In genomic region chr10:86300293-86301116, GRCm38 (mm10) we compare ENCODE assay signal across 7 mouse cellular contexts. TPM values are rescaled to one million over a fixed set of nuclear protein-coding genes. Genes with fewer than 3 reads are reported as not detected.
DNase-seq lines count a peak whose midpoint lies in the region; ATAC-seq and TF ChIP-seq lines count a peak whose summit lies in the region.

Timp3 (plus strand) TSS chr10:86300372.

- DNase-seq in ZHBTc4 (ENCODE audit: low read depth, low spot score): peak; percentile 49
- peak; percentile 73 for DNase-seq in gastrocnemius, postnatal 10 days
- peak; percentile 63 for DNase-seq in hindbrain, embryonic 14.5 days (ENCODE audit: low spot score)
- DNase-seq in layer of hippocampus, postnatal 36 days: peak; percentile 55 to 56
- DNase-seq in lung, postnatal 14 days: peak; percentile 89
- peak; percentile 34 to 50 for DNase-seq in right cerebral cortex, adult 2 months (ENCODE audit: low spot score in 2 of 2)

- peak within 1 kb of the TSS; percentile 75 for H3K9ac ChIP-seq in hindbrain, embryonic 14.5 days

- H3K9me3 ChIP-seq in hindbrain, embryonic 14.5 days (ENCODE audit: control insufficient read depth, low read length): no peaks in the 10 kb centered on the region

- peaks cover 13% of the 10 kb centered on the region for H3K27me3 ChIP-seq in hindbrain, embryonic 14.5 days (ENCODE audit: control insufficient read depth, insufficient read depth, low read length)

- peaks cover 1% of the 10 kb centered on the region; the same call in 1 of the 2 replicates for H3K4me1 ChIP-seq in cortical plate, adult 2 months (ENCODE audit: control insufficient read depth, insufficient read depth, low read length)
- peaks cover 37% of the 10 kb centered on the region for H3K4me1 ChIP-seq in hindbrain, embryonic 14.5 days (replicated peaks; ENCODE audit: control insufficient read depth, insufficient read depth, low read length)

- TF ChIP-seq POLR2A in cortical plate, adult 2 months (IDR thresholded peaks at IDR 0.05; ENCODE audit: extremely low read depth, insufficient read depth, low read length): peak; percentile 87

- 1% methylated on average over 55 of the region's 65 CpGs for WGBS in hindbrain, embryonic 14.5 days

- H3K36me3 ChIP-seq in hindbrain, embryonic 14.5 days (replicated peaks; ENCODE audit: control insufficient read depth, insufficient read depth): no peaks in the 10 kb centered on the region

- peak within 1 kb of the TSS; percentile 98 for H3K4me2 ChIP-seq in hindbrain, embryonic 14.5 days (replicated peaks)

- peak; percentile 83 for ATAC-seq in hindbrain, embryonic 14.5 days (ENCODE audit: low FRiP score)

- H3K27ac ChIP-seq in cortical plate, adult 2 months (ENCODE audit: insufficient read depth, low read length): peak within 1 kb of the TSS; percentile 23
- H3K27ac ChIP-seq in hindbrain, embryonic 14.5 days: no peak within 1 kb of the TSS

- H3K4me3 ChIP-seq in cortical plate, adult 2 months (ENCODE audit: insufficient read depth, low read length): peak within 1 kb of the TSS; percentile 72
- peak within 1 kb of the TSS; percentile 40 for H3K4me3 ChIP-seq in hindbrain, embryonic 14.5 days (replicated peaks; ENCODE audit: low read length)

- no peak for TF ChIP-seq CTCF in cortical plate, adult 2 months (IDR thresholded peaks at IDR 0.05; ENCODE audit: extremely low read depth, insufficient read depth, low read length)

RNA-seq across cellular contexts. Expression of gene Timp3, which starts in this region (rescaled TPM):
- 47.7 and 55.0 TPM in 2 replicates for polyA plus RNA-seq in cortical plate, adult 2 months (2012; rRNA removed)
- total RNA-seq in gastrocnemius, postnatal 10 days (2021): 100 to 1,000 TPM; 104 to 106 TPM
- 42.5 and 45.1 TPM in 2 replicates for polyA plus RNA-seq in hindbrain, embryonic 14.5 days (2014; fragmentation: Nextera tagmentation; extraction: Ambion mirVana)
- total RNA-seq in layer of hippocampus, postnatal 36 days (2021): 10 to 100 TPM; 49.2 to 60.3 TPM
